Mouse (Mus musculus): ENCODE results near the gene Mrpl48.

DNA sequence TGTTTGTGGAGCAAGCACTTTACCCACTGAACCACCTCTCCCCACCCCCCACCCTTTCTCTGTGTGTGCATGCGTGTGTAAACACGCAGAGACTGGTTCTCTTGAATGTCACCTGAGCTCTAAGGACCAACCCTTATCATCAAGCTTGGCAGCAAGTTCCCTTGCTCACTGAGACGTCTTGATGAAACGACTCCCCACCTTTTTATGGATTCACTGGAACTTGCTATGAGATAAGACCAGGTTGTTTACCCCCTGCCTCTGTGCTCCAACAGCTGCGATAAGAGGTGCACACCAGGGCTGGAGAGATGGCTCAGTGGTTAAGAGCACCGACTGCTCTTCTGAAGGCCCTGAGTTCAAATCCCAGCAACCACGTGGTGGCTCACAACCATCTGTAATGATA, 87.9 kb downstream of the Mrpl48 start:
- TF ChIP-seq POLR2A (IDR thresholded peaks at IDR 0.05; ENCODE audit: low read depth, low read length) (no peak), CTCF (IDR thresholded peaks at IDR 0.05; ENCODE audit: extremely low read depth, insufficient read length, insufficient replicate concordance, low read depth, low read length) (no peak)
